Mouse (Mus musculus) embryonic facial prominence, embryonic 11.5 days (tissue): ENCODE measurements around the gene Szt2. TPM values are rescaled to one million over a fixed set of nuclear protein-coding genes. Genes with fewer than 3 reads are reported as not detected.
A peak's percentile ranks its signal among the peaks of the same experiment; 100 is the strongest.

Experiments used
- ATAC-seq: fragments of 200-750 bp; cut with Nextera tagmentation; replicated peaks from 2 replicates; pipeline ENCODE4 v1.8.0; 2017; ENCODE audit warnings: low read depth; ENCODE audit not compliant: insufficient number of reproducible peaks, low FRiP score, low TSS enrichment
- DNase-seq: peaks from one replicate; pipeline ENCODE4 v3.0.0-alpha.2; 2015; ENCODE audit warnings: low spot score
- H3K27ac ChIP-seq: fragments of 300-500 bp; sonication (generic); replicated peaks from 2 replicates; pipeline ENCODE4 v1.5.1; 2014; ENCODE audit warnings: mild to moderate bottlenecking, low read depth, low read length, control low read depth
- H3K27me3 ChIP-seq: fragments of 300-500 bp; sonication (generic); 2 replicates; pipeline ENCODE4 v1.6.1; 2014; ENCODE audit warnings: mild to moderate bottlenecking, low read length, moderate library complexity, mixed read lengths; ENCODE audit not compliant: control insufficient read depth, insufficient read depth
- H3K36me3 ChIP-seq: fragments of 300-500 bp; sonication (generic); replicated peaks from 2 replicates; pipeline ENCODE4 v1.6.1; 2014; ENCODE audit warnings: low read depth, mild to moderate bottlenecking, low read length, moderate library complexity, mixed read lengths; ENCODE audit not compliant: control insufficient read depth, insufficient read depth
- H3K4me1 ChIP-seq: fragments of 300-500 bp; sonication (generic); 2 replicates; pipeline ENCODE4 v1.6.1; 2014; ENCODE audit warnings: low read length, mixed read lengths; ENCODE audit not compliant: control insufficient read depth, insufficient read depth
- H3K4me2 ChIP-seq: fragments of 300-500 bp; sonication (generic); 2 replicates; pipeline ENCODE4 v1.6.1; 2014; ENCODE audit warnings: low read depth, mild to moderate bottlenecking, control low read depth, low read length, moderate library complexity
- H3K4me3 ChIP-seq: fragments of 300-500 bp; sonication (generic); 2 replicates; pipeline ENCODE4 v1.5.1; 2014; ENCODE audit warnings: low read depth, low read length, control low read depth
- H3K9ac ChIP-seq: fragments of 300-500 bp; sonication (generic); replicated peaks from 2 replicates; pipeline ENCODE4 v1.6.1; 2014; ENCODE audit warnings: mild to moderate bottlenecking, control low read depth, low read length
- H3K9me3 ChIP-seq: fragments of 300-500 bp; sonication (generic); replicated peaks from 2 replicates; pipeline ENCODE4 v1.6.1; 2016; ENCODE audit warnings: mild to moderate bottlenecking, low read length, inconsistent platforms, mixed read lengths; ENCODE audit not compliant: control insufficient read depth
- WGBS: fragments of 180-500 bp; shearing (Covaris S2); extraction: QIAGEN DNeasy Blood & Tissue Kit; methylation state at CpG from one replicate; pipeline ENCODE4 v1.1.7; 2014; 5-methylcytosine and 5-hydroxymethylcytosine counted together
- polyA plus RNA-seq: library from polyadenylated mRNA; unstranded; fragments of >200 nt; fragmentation: Nextera tagmentation; extraction: Ambion mirVana; gene quantifications from 2 replicates; pipeline ENCODE4 v1.2.1, GENCODE M21; 2014

Szt2 gene
- polyA plus RNA-seq = 6.8 and 7.0 TPM in 2 replicates

- under 1% methylated on average over 53 of the region's 53 CpGs for WGBS
- H3K9ac ChIP-seq = peak within 1 kb of the TSS; percentile 91
- H3K36me3 ChIP-seq = peaks cover 4% of the 10 kb centered on the region
- H3K4me3 ChIP-seq = peak within 1 kb of the TSS; percentile 93
- DNase-seq (peak; percentile 95), ATAC-seq (peak; percentile 93)
- H3K27me3 ChIP-seq = no peaks in the 10 kb centered on the region
- no peaks in the 10 kb centered on the region for H3K9me3 ChIP-seq
- no peaks in the 10 kb centered on the region for H3K4me1 ChIP-seq
- peak within 1 kb of the TSS; percentile 61 for H3K4me2 ChIP-seq
- H3K27ac ChIP-seq = peak within 1 kb of the TSS; percentile 59
These were observed at the start of gene Szt2, which contains the start of gene Med8 for GRCm38 (mm10) chr4:118409142-118409900. Gene Szt2, minus strand, starts transcription at chr4:118409273. Gene Med8, plus strand, starts transcription at chr4:118409337.

- H3K27me3 ChIP-seq = no peaks in the 10 kb centered on the region
- no peak within 1 kb of the TSS for H3K4me2 ChIP-seq
- H3K36me3 ChIP-seq = no peaks in the 10 kb centered on the region
- no peak within 1 kb of the TSS for H3K9ac ChIP-seq
- H3K4me3 ChIP-seq = no peak within 1 kb of the TSS
- ATAC-seq = no peak
- DNase-seq = no peak
- no peaks in the 10 kb centered on the region for H3K4me1 ChIP-seq
- no peak within 1 kb of the TSS for H3K27ac ChIP-seq
- 75% methylated on average over 9 of the region's 9 CpGs for WGBS
- H3K9me3 ChIP-seq = no peaks in the 10 kb centered on the region
These were observed 48.4 kb upstream of the Szt2 start, which contains the start of gene Mpl for GRCm38 (mm10) chr4:118457345-118457975. Gene Mpl, minus strand, starts transcription at chr4:118457513.

- DNase-seq = peak; percentile 23
- Histone ChIP-seq H3K4me1 (no peaks in the 10 kb centered on the region), H3K27me3 (no peaks in the 10 kb centered on the region), H3K27ac (no peak overlapping the region), H3K9ac (peak overlapping the region; percentile 62), H3K4me2 (peak overlapping the region; percentile 89), H3K4me3 (peak overlapping the region; percentile 44), H3K36me3 (no peaks in the 10 kb centered on the region), H3K9me3 (no peaks in the 10 kb centered on the region)
- 19% methylated on average over 24 of the region's 24 CpGs for WGBS
- peak; percentile 30 for ATAC-seq
These were observed 37.5 kb upstream of the Szt2 start for GRCm38 (mm10) chr4:118446415-118447153.

- WGBS = 12% methylated on average over 18 of the region's 18 CpGs
- H3K27me3 ChIP-seq = no peaks in the 10 kb centered on the region
- DNase-seq (peak; percentile 69), ATAC-seq (peak; percentile 82)
- H3K9ac ChIP-seq = peak overlapping the region; percentile 62
- H3K4me1 ChIP-seq = no peaks in the 10 kb centered on the region
- no peaks in the 10 kb centered on the region for H3K9me3 ChIP-seq
- H3K36me3 ChIP-seq = no peaks in the 10 kb centered on the region
- no peak overlapping the region for H3K27ac ChIP-seq
- H3K4me2 ChIP-seq = peak overlapping the region; percentile 89
- H3K4me3 ChIP-seq = peak overlapping the region; percentile 44
These were observed 36.8 kb upstream of the Szt2 start for GRCm38 (mm10) chr4:118445781-118446414.

GRCm38 (mm10) chr4:118445088-118445487, 36.0 kb upstream of the Szt2 start:
- Histone ChIP-seq H3K4me1 (no peaks in the 10 kb centered on the region), H3K9me3 (no peaks in the 10 kb centered on the region), H3K4me3 (no peak overlapping the region), H3K27ac (no peak overlapping the region), H3K36me3 (no peaks in the 10 kb centered on the region), H3K9ac (no peak overlapping the region), H3K27me3 (no peaks in the 10 kb centered on the region), H3K4me2 (no peak overlapping the region)
- no peak for DNase-seq
- no peak for ATAC-seq
- WGBS = 87% methylated on average over 10 of the region's 10 CpGs

GRCm38 (mm10) chr4:118437829-118438253, 28.8 kb upstream of the Szt2 start:
- DNase-seq (peak; percentile 45), ATAC-seq (no peak)
- Histone ChIP-seq H3K27me3 (no peaks in the 10 kb centered on the region), H3K9ac (peak overlapping the region; percentile 79), H3K4me2 (peak overlapping the region; percentile 89), H3K4me1 (peaks cover 2% of the 10 kb centered on the region; the same call in 1 of the 2 replicates), H3K36me3 (no peaks in the 10 kb centered on the region; the same call in 1 of the 2 replicates), H3K27ac (peak overlapping the region; percentile 86), H3K9me3 (no peaks in the 10 kb centered on the region), H3K4me3 (peak overlapping the region; percentile 78)
- WGBS = 11% methylated on average over 12 of the region's 12 CpGs

DNA sequence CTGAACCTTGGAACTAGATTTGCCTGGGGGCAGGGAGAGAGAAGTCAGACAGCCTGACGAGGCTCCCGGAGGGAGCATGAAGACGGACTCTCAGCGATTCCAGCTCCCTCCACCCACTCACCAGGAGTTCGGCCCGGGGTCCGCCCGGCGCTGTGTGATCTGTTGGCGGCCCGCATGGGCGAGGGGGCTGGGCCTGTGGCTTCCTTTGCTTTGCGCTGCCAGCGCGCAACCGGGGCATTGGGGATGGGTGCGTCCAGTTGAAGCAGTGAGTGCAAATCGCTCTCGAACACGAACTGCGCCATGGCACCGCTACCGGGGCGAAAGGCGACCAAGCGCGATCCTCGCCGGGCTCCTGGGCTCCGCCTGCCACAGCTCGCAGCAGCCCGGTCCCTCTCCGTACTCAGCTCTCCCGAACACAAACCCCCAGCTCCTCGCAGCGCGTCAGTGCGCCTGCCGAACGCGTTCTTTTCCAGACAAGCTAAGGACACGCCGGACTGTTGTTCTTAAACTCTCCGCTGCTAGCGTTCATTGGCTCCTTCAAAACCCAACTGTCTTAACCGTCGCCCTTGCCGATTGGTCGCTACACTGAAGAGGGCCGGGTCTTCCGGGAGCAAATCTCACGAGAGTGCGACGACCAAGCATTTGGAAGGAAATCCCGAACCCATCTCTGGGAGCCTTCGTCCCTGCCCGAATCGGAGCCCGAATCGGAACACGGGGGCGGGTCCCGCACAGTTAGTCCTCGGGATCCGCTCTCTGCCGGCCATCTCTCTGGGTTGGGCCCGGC, 27.9 kb upstream of the Szt2 start, which contains the start of gene Cdc20:
TSS of gene Cdc20 (minus strand) at position 533 of the 784 bp plus-strand sequence.
- peaks cover 2% of the 10 kb centered on the region; the same call in 1 of the 2 replicates for H3K4me1 ChIP-seq
- peak within 1 kb of the TSS; percentile 78 for H3K4me3 ChIP-seq
- peak within 1 kb of the TSS; percentile 86 for H3K27ac ChIP-seq
- ATAC-seq = peak; percentile 93
- peak within 1 kb of the TSS; percentile 89 for H3K4me2 ChIP-seq
- no peaks in the 10 kb centered on the region for H3K9me3 ChIP-seq
- no peaks in the 10 kb centered on the region for H3K27me3 ChIP-seq
- H3K9ac ChIP-seq = peak within 1 kb of the TSS; percentile 79
- WGBS = under 1% methylated on average over 67 of the region's 67 CpGs
- peaks cover 3% of the 10 kb centered on the region; the same call in 1 of the 2 replicates for H3K36me3 ChIP-seq
- peak; percentile 97 for DNase-seq
